Mouse (Mus musculus): ENCODE measurements around the gene Gm12184. TPM values are rescaled to one million over a fixed set of nuclear protein-coding genes. Genes with fewer than 3 reads are reported as not detected.
"Not testable (repeated sequence)": the region's sequence is repeated elsewhere in the genome, so short reads cannot be mapped to it uniquely, and the experiment has no call there.

The Gm12184 gene
- total RNA-seq, 2 experiments from 2014 or later, result 0.38 to 1.1 TPM

GRCm38 (mm10) chr11:48850240-48850639 lies 23.8 kb upstream of the Gm12184 start:
- DNase-seq (ENCODE audit: low spot score in 2 of 2), result no peak

GRCm38 (mm10) chr11:48846881-48847280 lies 20.4 kb upstream of the Gm12184 start:
- no peak for DNase-seq (ENCODE audit: low spot score in 2 of 2)

GRCm38 (mm10) chr11:48846362-48846761 lies 19.9 kb upstream of the Gm12184 start:
- not testable (repeated sequence) for DNase-seq (ENCODE audit: low spot score in 2 of 2)

- DNase-seq (ENCODE audit: low spot score in 2 of 2), result no peak
These were observed 18.9 kb upstream of the Gm12184 start for GRCm38 (mm10) chr11:48845244-48845815.

- DNase-seq (ENCODE audit: low spot score in 2 of 2), result peak in 1 of 2 experiments; percentile 58
These were observed 17.9 kb upstream of the Gm12184 start for GRCm38 (mm10) chr11:48844309-48844708.

- DNase-seq (ENCODE audit: low spot score in 2 of 2), result no peak
These were observed 16.7 kb upstream of the Gm12184 start for GRCm38 (mm10) chr11:48843202-48843601.

- no peak for DNase-seq (ENCODE audit: low spot score in 2 of 2)
These were observed 15.9 kb upstream of the Gm12184 start for GRCm38 (mm10) chr11:48842378-48842792.

- no peak for DNase-seq (ENCODE audit: low spot score in 2 of 2)
These were observed 14.8 kb upstream of the Gm12184 start for GRCm38 (mm10) chr11:48841213-48841612.

- DNase-seq (ENCODE audit: low spot score in 2 of 2), result no peak
These were observed 14.3 kb upstream of the Gm12184 start for GRCm38 (mm10) chr11:48840805-48841204.

- DNase-seq (ENCODE audit: low spot score in 2 of 2), result no peak
These were observed 12.6 kb upstream of the Gm12184 start for GRCm38 (mm10) chr11:48838879-48839680.

GRCm38 (mm10) chr11:48838181-48838797 lies 11.8 kb upstream of the Gm12184 start:
- DNase-seq (ENCODE audit: low spot score in 2 of 2), result no peak

- peak in 1 of 2 experiments; percentile 54 for DNase-seq (ENCODE audit: low spot score in 2 of 2)
These were observed 11.1 kb upstream of the Gm12184 start for GRCm38 (mm10) chr11:48837310-48838180.

GRCm38 (mm10) chr11:48836990-48837309 lies 10.5 kb upstream of the Gm12184 start:
- DNase-seq (ENCODE audit: low spot score in 2 of 2), result no peak

GRCm38 (mm10) chr11:48835923-48836322 lies 9.5 kb upstream of the Gm12184 start:
- DNase-seq (ENCODE audit: low spot score in 2 of 2), result no peak

- DNase-seq (ENCODE audit: low spot score in 2 of 2), result peak; percentile 90 to 96
These were observed 7.5 kb upstream of the Gm12184 start for GRCm38 (mm10) chr11:48833731-48834639.

GRCm38 (mm10) chr11:48833078-48833730 lies 6.7 kb upstream of the Gm12184 start:
- DNase-seq (ENCODE audit: low spot score in 2 of 2), result no peak

- no peak for DNase-seq (ENCODE audit: low spot score in 2 of 2)
These were observed 4.8 kb upstream of the Gm12184 start for GRCm38 (mm10) chr11:48831273-48831672.

GRCm38 (mm10) chr11:48830279-48830678 lies 3.8 kb upstream of the Gm12184 start:
- DNase-seq (ENCODE audit: low spot score in 2 of 2), result no peak

- no peak for DNase-seq (ENCODE audit: low spot score in 2 of 2)
These were observed 1.5 kb upstream of the Gm12184 start for GRCm38 (mm10) chr11:48827926-48828325.

GRCm38 (mm10) chr11:48826752-48827096 lies 269 bp upstream of the Gm12184 start:
- no peak for DNase-seq (ENCODE audit: low spot score in 2 of 2)

Measured in layer of hippocampus, adult 18-20 months (tissue).